Mouse (Mus musculus) MEL (cell line): ENCODE data around the gene Mycbp2. TPM values are rescaled to one million over a fixed set of nuclear protein-coding genes. Genes with fewer than 3 reads are reported as not detected.

ENCODE experiments used
- DNase-seq: peaks from one replicate; pipeline ENCODE4 v3.0.0; 2011; ENCODE audit warnings: low read depth, low spot score
- H3K27ac ChIP-seq: 2 replicates; pipeline ENCODE4 v1.5.1; 2012; ENCODE audit warnings: low read depth, mild to moderate bottlenecking, control low read depth, low read length, moderate library complexity; ENCODE audit not compliant: control insufficient read depth
- H3K27me3 ChIP-seq, 2 experiments: fragments of 150-350 bp in 1 of 2; sonication (generic) in 1 of 2; 2 replicates each; pipeline ENCODE4 v1.6.1; 2012; ENCODE audit warnings: low read length in 2 of 2, mild to moderate bottlenecking in 2 of 2, improper control_type of control experiment in 1 of 2, moderate library complexity in 1 of 2; ENCODE audit not compliant: insufficient read depth in 2 of 2, control insufficient read depth in 1 of 2
- H3K36me3 ChIP-seq, 2 experiments: 2 replicates each; pipeline ENCODE4 v1.6.1; 2012 to 2014; ENCODE audit warnings: low read length in 2 of 2, improper control_type of control experiment in 1 of 2, inconsistent platforms in 1 of 2, mild to moderate bottlenecking in 1 of 2; ENCODE audit not compliant: insufficient read depth in 2 of 2, control insufficient read depth in 1 of 2
- H3K4me1 ChIP-seq, 2 experiments: fragments of 150-350 bp in 1 of 2; sonication (generic) in 1 of 2; 2 replicates each; pipeline ENCODE4 v1.6.1; 2012; ENCODE audit warnings: low read length in 2 of 2, improper control_type of control experiment in 1 of 2, mild to moderate bottlenecking in 1 of 2; ENCODE audit not compliant: insufficient read depth in 2 of 2, control insufficient read depth in 1 of 2
- H3K4me3 ChIP-seq, 2 experiments: fragments of 150-350 bp in 1 of 2; sonication (generic) in 1 of 2; 2 replicates each; pipeline ENCODE4 v1.5.1; 2012; ENCODE audit warnings: low read depth in 2 of 2, low read length in 2 of 2, mild to moderate bottlenecking in 2 of 2, moderate library complexity in 2 of 2, control low read depth in 1 of 2, improper control_type of control experiment in 1 of 2; ENCODE audit not compliant: control insufficient read depth in 1 of 2, insufficient read depth in 1 of 2
- H3K79me2 ChIP-seq: 2 replicates; pipeline ENCODE4 v1.6.1; 2012; ENCODE audit warnings: mild to moderate bottlenecking, low read length, moderate library complexity; ENCODE audit not compliant: control insufficient read depth, poor library complexity, insufficient read depth
- H3K9ac ChIP-seq: 2 replicates; pipeline ENCODE4 v1.6.1; 2012; ENCODE audit warnings: low read depth, mild to moderate bottlenecking, control low read depth, low read length, moderate library complexity; ENCODE audit not compliant: control insufficient read depth, poor library complexity, severe bottlenecking
- H3K9me3 ChIP-seq: fragments of 150-350 bp; sonication (generic); replicated peaks from 2 replicates; pipeline ENCODE4 v1.6.1; 2012; ENCODE audit warnings: mild to moderate bottlenecking, low read length, improper control_type of control experiment, moderate library complexity; ENCODE audit not compliant: insufficient read depth
- CTCF ChIP-seq, 3 experiments: IDR thresholded peaks in 2 of 3; conservative IDR thresholded peaks in 1 of 3; 2 replicates each; pipeline ENCODE4 v1.5.1; 2011 to 2012; ENCODE audit warnings: low read length in 3 of 3, low read depth in 2 of 3, mild to moderate bottlenecking in 2 of 3, improper control_type of control experiment in 1 of 3, inconsistent platforms in 1 of 3, mixed read lengths in 1 of 3, moderate library complexity in 1 of 3; ENCODE audit not compliant: control insufficient read depth in 1 of 3, insufficient read depth in 1 of 3, poor library complexity in 1 of 3, severe bottlenecking in 1 of 3
- EP300 ChIP-seq, 2 experiments: IDR thresholded peaks; 2 replicates each; pipeline ENCODE4 v1.6.1; 2011; ENCODE audit warnings: improper control_type of control experiment in 2 of 2, low read length in 2 of 2, low read depth in 1 of 2, mild to moderate bottlenecking in 1 of 2
- ETS1 ChIP-seq: IDR thresholded peaks from 2 replicates; pipeline ENCODE4 v1.6.1; 2012; ENCODE audit warnings: low read depth, mild to moderate bottlenecking, inconsistent platforms, low read length, improper control_type of control experiment, moderate library complexity
- GABPA ChIP-seq: IDR thresholded peaks from 2 replicates; pipeline ENCODE4 v1.6.1; 2012; ENCODE audit warnings: low read depth, mild to moderate bottlenecking, inconsistent platforms, low read length, improper control_type of control experiment, moderate library complexity
- HCFC1 ChIP-seq: IDR thresholded peaks from 2 replicates; pipeline ENCODE4 v1.6.1; 2012; ENCODE audit warnings: low read depth, mild to moderate bottlenecking, inconsistent platforms, low read length, improper control_type of control experiment, moderate library complexity
- JUND ChIP-seq: IDR thresholded peaks from 2 replicates; pipeline ENCODE4 v1.6.1; 2011; ENCODE audit warnings: low read depth, mild to moderate bottlenecking, improper control_type of control experiment, low read length
- MAFK ChIP-seq: IDR thresholded peaks from 2 replicates; pipeline ENCODE4 v1.6.1; 2011; ENCODE audit warnings: low read depth, mild to moderate bottlenecking, low read length, improper control_type of control experiment, borderline replicate concordance
- MAX ChIP-seq: IDR thresholded peaks from 2 replicates; pipeline ENCODE4 v1.6.1; 2011; ENCODE audit warnings: low read length, improper control_type of control experiment
- MXI1 ChIP-seq: IDR thresholded peaks from 2 replicates; pipeline ENCODE4 v1.6.1; 2011; ENCODE audit warnings: mild to moderate bottlenecking, low read depth, low read length, improper control_type of control experiment
- MYB ChIP-seq: IDR thresholded peaks from 2 replicates; pipeline ENCODE4 v1.6.1; 2011; ENCODE audit warnings: mild to moderate bottlenecking, low read depth, low read length, improper control_type of control experiment
- NRF1 ChIP-seq: IDR thresholded peaks from 2 replicates; pipeline ENCODE4 v1.6.1; 2014; ENCODE audit warnings: low read depth, mild to moderate bottlenecking, inconsistent platforms, low read length, improper control_type of control experiment, moderate library complexity; ENCODE audit not compliant: poor library complexity, insufficient read depth, severe bottlenecking
- POLR2AphosphoS2 ChIP-seq: IDR thresholded peaks from 2 replicates; pipeline ENCODE4 v1.6.1; 2011; ENCODE audit warnings: low read length, improper control_type of control experiment
- POLR2AphosphoS5 ChIP-seq: IDR thresholded peaks from 2 replicates; pipeline ENCODE4 v1.6.1; 2012; ENCODE audit warnings: low read depth, borderline replicate concordance, mild to moderate bottlenecking, inconsistent platforms, low read length, moderate library complexity, mixed read lengths
- RAD21 ChIP-seq: IDR thresholded peaks from 2 replicates; pipeline ENCODE4 v1.6.1; 2011; ENCODE audit warnings: mild to moderate bottlenecking, low read depth, low read length, improper control_type of control experiment
- SMC3 ChIP-seq: IDR thresholded peaks from 2 replicates; pipeline ENCODE4 v1.6.1; 2011; ENCODE audit warnings: low read depth, low read length, improper control_type of control experiment
- TAL1 ChIP-seq: IDR thresholded peaks from 2 replicates; pipeline ENCODE4 v1.6.1; 2012; ENCODE audit warnings: mild to moderate bottlenecking, inconsistent platforms, low read length, moderate library complexity, mixed read lengths
- TCF12 ChIP-seq: IDR thresholded peaks from 2 replicates; pipeline ENCODE4 v1.6.1; 2014; ENCODE audit warnings: low read depth, mild to moderate bottlenecking, inconsistent platforms, low read length, improper control_type of control experiment, moderate library complexity
- USF1 ChIP-seq: IDR thresholded peaks from 2 replicates; pipeline ENCODE4 v1.6.1; 2014; ENCODE audit warnings: low read depth, mild to moderate bottlenecking, inconsistent platforms, low read length, improper control_type of control experiment, moderate library complexity
- polyA plus RNA-seq, 2 experiments: library from polyadenylated mRNA; stranded (reverse) in 1 of 2; unstranded in 1 of 2; fragments of >175 nt in 1 of 2; fragments of >200 nt in 1 of 2; gene quantifications; 2 replicates each; pipeline versions ENCODE4 v1.2.1 to v1.2.4; 2012; ENCODE audit warnings: low replicate concordance in 2 of 2, low read depth in 1 of 2; ENCODE audit not compliant: insufficient read length in 2 of 2, insufficient read depth in 1 of 2, missing spikeins in 1 of 2
- total RNA-seq: library from RNA; depleted of rRNA; stranded (reverse); fragments of 300-350 nt; gene quantifications from 2 replicates; pipeline ENCODE4 v1.2.3, GENCODE M21; 2012

Mycbp2 gene
- total and polyA plus RNA-seq, 3 experiments: 9.1 to 28.0 (median 23.4) TPM

GRCm38 (mm10) chr14:103093236-103093635, 253.4 kb downstream of the Mycbp2 start:
- Histone ChIP-seq H3K79me2 (peaks cover 23% of the 10 kb centered on the region), H3K9me3 (no peaks in the 10 kb centered on the region), H3K4me1 (peaks cover 5 to 9% of the 10 kb centered on the region in 2 experiments; a peak in 1 of 4 replicates), H3K27me3 (no peaks in the 10 kb centered on the region), H3K4me3 (no peak overlapping the region), H3K36me3 (peaks cover 7 to 22% of the 10 kb centered on the region in 2 experiments), H3K27ac (no peak overlapping the region), H3K9ac (no peak overlapping the region)
- TF ChIP-seq TCF12 (no peak), MYB (no peak), POLR2AphosphoS2 (no peak), JUND (no peak), USF1 (no peak), HCFC1 (no peak), GABPA (no peak), MAX (no peak), TAL1 (no peak), NRF1 (no peak), ETS1 (no peak), EP300 (IDR thresholded peaks at IDR 0.05; ENCODE audit: low read depth in 1 of 2, low read length in 2 of 2) (no peak), MAFK (no peak), CTCF (IDR thresholded peaks at IDR 0.05 in 2 of 3, conservative IDR thresholded peaks at IDR 0.05 in 1 of 3; ENCODE audit: control insufficient read depth in 1 of 3, insufficient read depth in 1 of 3, low read depth in 2 of 3, low read length in 3 of 3, poor library complexity in 1 of 3, severe bottlenecking in 1 of 3) (no peak)
- no peak for DNase-seq

GRCm38 (mm10) chr14:103088624-103089023, 258.0 kb downstream of the Mycbp2 start:
- no peak overlapping the region for H3K9ac ChIP-seq
- peaks cover 16 to 17% of the 10 kb centered on the region in 2 experiments for H3K4me1 ChIP-seq
- no peak overlapping the region for H3K27ac ChIP-seq
- H3K9me3 ChIP-seq: no peaks in the 10 kb centered on the region
- H3K79me2 ChIP-seq: peaks cover 7% of the 10 kb centered on the region; the same call in 1 of the 2 replicates
- no peaks in the 10 kb centered on the region for H3K27me3 ChIP-seq
- no peak overlapping the region for H3K4me3 ChIP-seq
- no peak for TF ChIP-seq MXI1
- TF ChIP-seq CTCF (IDR thresholded peaks at IDR 0.05 in 2 of 3, conservative IDR thresholded peaks at IDR 0.05 in 1 of 3; ENCODE audit: control insufficient read depth in 1 of 3, insufficient read depth in 1 of 3, low read depth in 2 of 3, low read length in 3 of 3, poor library complexity in 1 of 3, severe bottlenecking in 1 of 3): peak; percentile 50 to 74 (median 66)
- TF ChIP-seq SMC3: peak; percentile 66
- TF ChIP-seq RAD21: peak; percentile 26
- no peak for TF ChIP-seq POLR2AphosphoS5
- peak; percentile 61 for DNase-seq
- H3K36me3 ChIP-seq: peaks cover 17 to 31% of the 10 kb centered on the region in 2 experiments
